Mouse (Mus musculus) telencephalon, adult 2 months (tissue): ENCODE measurements around the gene Tcaim.
A peak's percentile ranks its signal among the peaks of the same experiment; 100 is the strongest.
"Not testable (repeated sequence)": the region's sequence is repeated elsewhere in the genome, so short reads cannot be mapped to it uniquely, and the experiment has no call there.

Experiments
- DNase-seq: peaks from one replicate; pipeline ENCODE4 v3.0.0-alpha.2; 2011; ENCODE audit warnings: low read depth, low spot score

Gene Tcaim

GRCm38 (mm10) chr9:122805053-122805844 lies at the start of gene Tcaim:
Gene Tcaim, plus strand, starts transcription at chr9:122805539.
- DNase-seq: peak; percentile 93

- DNase-seq: no peak
Observed at GRCm38 (mm10) chr9:122757614-122758013, 47.7 kb upstream of the Tcaim start.

- peak; percentile 34 for DNase-seq
Observed at GRCm38 (mm10) chr9:122760111-122760510, 45.2 kb upstream of the Tcaim start.

GRCm38 (mm10) chr9:122785231-122785630 lies 20.1 kb upstream of the Tcaim start:
- DNase-seq: no peak

- DNase-seq: no peak
Observed at GRCm38 (mm10) chr9:122786534-122786933, 18.8 kb upstream of the Tcaim start.

GRCm38 (mm10) chr9:122805845-122806341 lies 554 bp downstream of the Tcaim start:
- no peak for DNase-seq

GRCm38 (mm10) chr9:122807186-122807585 lies 1.8 kb downstream of the Tcaim start:
- no peak for DNase-seq

- DNase-seq: no peak
Observed at GRCm38 (mm10) chr9:122810212-122810611, 4.9 kb downstream of the Tcaim start.

GRCm38 (mm10) chr9:122812386-122812785 lies 7.0 kb downstream of the Tcaim start:
- no peak for DNase-seq

GRCm38 (mm10) chr9:122814775-122815174 lies 9.4 kb downstream of the Tcaim start:
- no peak for DNase-seq

- DNase-seq: no peak
Observed at GRCm38 (mm10) chr9:122815239-122815851, 10.0 kb downstream of the Tcaim start.

GRCm38 (mm10) chr9:122823374-122824017 lies 18.2 kb downstream of the Tcaim start:
- DNase-seq: no peak

GRCm38 (mm10) chr9:122826743-122827142 lies 21.4 kb downstream of the Tcaim start:
- DNase-seq: no peak

- no peak for DNase-seq
Observed at GRCm38 (mm10) chr9:122829826-122830380, 24.6 kb downstream of the Tcaim start.

- DNase-seq: no peak
Observed at GRCm38 (mm10) chr9:122836126-122836525, 30.8 kb downstream of the Tcaim start.

GRCm38 (mm10) chr9:122836790-122837189 lies 31.5 kb downstream of the Tcaim start:
- DNase-seq: peak; percentile 60

GRCm38 (mm10) chr9:122837216-122837615 lies 31.9 kb downstream of the Tcaim start:
- no peak for DNase-seq

GRCm38 (mm10) chr9:122837680-122838079 lies 32.3 kb downstream of the Tcaim start:
- DNase-seq: no peak

GRCm38 (mm10) chr9:122843760-122844159 lies 38.4 kb downstream of the Tcaim start, which contains the start of gene Gm35549:
Gene Gm35549, minus strand, starts transcription at chr9:122844035.
- no peak for DNase-seq

- no peak for DNase-seq
Observed at GRCm38 (mm10) chr9:122845621-122846020, 40.3 kb downstream of the Tcaim start.

- peak; percentile 58 for DNase-seq
Observed at GRCm38 (mm10) chr9:122846156-122846555, 40.8 kb downstream of the Tcaim start.

- not testable (repeated sequence) for DNase-seq
Observed at GRCm38 (mm10) chr9:122847811-122848311, 42.5 kb downstream of the Tcaim start.
